Mouse (Mus musculus) liver, embryonic 16.5 days (tissue): ENCODE measurements around the gene Mafg. TPM values are rescaled to one million over a fixed set of nuclear protein-coding genes. Genes with fewer than 3 reads are reported as not detected.

Source experiments
- ATAC-seq: fragments of 200-750 bp; cut with Nextera tagmentation; 2 replicates; pipeline ENCODE4 v1.8.0; 2017; ENCODE audit warnings: low read depth, mild to moderate bottlenecking, moderate number of reproducible peaks, moderate library complexity
- H3K27ac ChIP-seq: fragments of 300-500 bp; sonication (generic); 2 replicates; pipeline ENCODE4 v1.5.1; 2014; ENCODE audit warnings: mild to moderate bottlenecking, low read length
- H3K27me3 ChIP-seq: fragments of 300-500 bp; sonication (generic); 2 replicates; pipeline ENCODE4 v1.6.1; 2014; ENCODE audit warnings: low read depth, low read length, mixed read lengths; ENCODE audit not compliant: control insufficient read depth, insufficient read depth
- H3K36me3 ChIP-seq: fragments of 300-500 bp; sonication (generic); 2 replicates; pipeline ENCODE4 v1.6.1; 2014; ENCODE audit warnings: mild to moderate bottlenecking; ENCODE audit not compliant: control insufficient read depth, insufficient read depth
- H3K4me1 ChIP-seq: fragments of 300-500 bp; sonication (generic); 2 replicates; pipeline ENCODE4 v1.6.1; 2014; ENCODE audit warnings: low read depth, low read length, mixed read lengths; ENCODE audit not compliant: control insufficient read depth
- H3K4me2 ChIP-seq: fragments of 300-500 bp; sonication (generic); 2 replicates; pipeline ENCODE4 v1.6.1; 2014; ENCODE audit warnings: low read depth, low read length, mixed read lengths
- H3K4me3 ChIP-seq: fragments of 300-500 bp; sonication (generic); 2 replicates; pipeline ENCODE4 v1.5.1; 2014; ENCODE audit warnings: low read depth, mild to moderate bottlenecking, low read length
- H3K9ac ChIP-seq: fragments of 300-500 bp; sonication (generic); 2 replicates; pipeline ENCODE4 v1.6.1; 2014; ENCODE audit warnings: low read depth, low read length
- H3K9me3 ChIP-seq: fragments of 300-500 bp; sonication (generic); replicated peaks from 2 replicates; pipeline ENCODE4 v1.6.1; 2016; ENCODE audit warnings: low read length; ENCODE audit not compliant: control insufficient read depth
- WGBS: fragments of 180-500 bp; shearing (Covaris S2); extraction: QIAGEN DNeasy Blood & Tissue Kit; methylation state at CpG from one replicate; pipeline ENCODE4 v1.1.7; 2014; ENCODE audit not compliant: insufficient replicate concordance; 5-methylcytosine and 5-hydroxymethylcytosine counted together
- polyA plus RNA-seq: library from polyadenylated mRNA; unstranded; fragments of >200 nt; fragmentation: Nextera tagmentation; extraction: Ambion mirVana; gene quantifications from 2 replicates; pipeline ENCODE4 v1.2.1, GENCODE M21; 2015

Gene Mafg
- polyA plus RNA-seq, 1 experiment from 2014 or later: 30.9 TPM

- no peaks in the 10 kb centered on the region for H3K9me3 ChIP-seq
- no peak for ATAC-seq
- no peak overlapping the region for H3K4me3 ChIP-seq
- peaks cover under 1% of the 10 kb centered on the region; the same call in 1 of the 2 replicates for H3K4me1 ChIP-seq
- H3K36me3 ChIP-seq: no peaks in the 10 kb centered on the region
- no peak overlapping the region for H3K9ac ChIP-seq
- 43% methylated on average over 3 of the region's 3 CpGs for WGBS
- H3K27ac ChIP-seq: no peak overlapping the region
- H3K27me3 ChIP-seq: peaks cover 30% of the 10 kb centered on the region
- H3K4me2 ChIP-seq: no peak overlapping the region
Observed at GRCm38 (mm10) chr11:120654741-120655140, 21.3 kb upstream of the Mafg start.

GRCm38 (mm10) chr11:120651872-120652271, 18.5 kb upstream of the Mafg start:
- peaks cover 11% of the 10 kb centered on the region for H3K27me3 ChIP-seq
- H3K9me3 ChIP-seq: no peaks in the 10 kb centered on the region
- H3K36me3 ChIP-seq: no peaks in the 10 kb centered on the region
- no peak overlapping the region for H3K4me3 ChIP-seq
- peaks cover 5% of the 10 kb centered on the region for H3K4me1 ChIP-seq
- no peak overlapping the region for H3K9ac ChIP-seq
- no peak overlapping the region for H3K27ac ChIP-seq
- H3K4me2 ChIP-seq: no peak overlapping the region
- WGBS: 61% methylated on average over 3 of the region's 3 CpGs
- no peak for ATAC-seq

GRCm38 (mm10) chr11:120648001-120648476, 14.6 kb upstream of the Mafg start, which contains the start of gene Myadml2:
Myadml2 (minus strand) TSS chr11:120648158.
- no peaks in the 10 kb centered on the region for H3K36me3 ChIP-seq
- H3K9ac ChIP-seq: 0 out of 2 replicates have a peak within 1 kb of the TSS, but pooled peaks have one; percentile 25
- WGBS: 7% methylated on average over 13 of the region's 13 CpGs
- peaks cover 5% of the 10 kb centered on the region for H3K27me3 ChIP-seq
- H3K4me3 ChIP-seq: peak within 1 kb of the TSS; percentile 32
- peaks cover 12% of the 10 kb centered on the region for H3K4me1 ChIP-seq
- H3K9me3 ChIP-seq: no peaks in the 10 kb centered on the region
- no peak for ATAC-seq
- H3K27ac ChIP-seq: no peak within 1 kb of the TSS
- H3K4me2 ChIP-seq: peak within 1 kb of the TSS; percentile 45

- peak overlapping the region; percentile 45; the same call in 1 of the 2 replicates for H3K4me2 ChIP-seq
- no peak overlapping the region for H3K4me3 ChIP-seq
- no peaks in the 10 kb centered on the region for H3K9me3 ChIP-seq
- H3K27me3 ChIP-seq: peaks cover 10% of the 10 kb centered on the region
- no peak overlapping the region for H3K27ac ChIP-seq
- WGBS: 74% methylated on average over 35 of the region's 35 CpGs
- H3K4me1 ChIP-seq: peaks cover 18% of the 10 kb centered on the region
- no peaks in the 10 kb centered on the region for H3K36me3 ChIP-seq
- ATAC-seq: no peak
- H3K9ac ChIP-seq: no peak overlapping the region
Observed at GRCm38 (mm10) chr11:120647047-120647830, 13.8 kb upstream of the Mafg start.

- WGBS: under 1% methylated on average over 15 of the region's 15 CpGs
- Histone ChIP-seq H3K9ac (peak within 1 kb of the TSS; percentile 67), H3K27me3 (peaks cover 7% of the 10 kb centered on the region), H3K27ac (no peak within 1 kb of the TSS), H3K4me2 (peak within 1 kb of the TSS; percentile 93), H3K36me3 (no peaks in the 10 kb centered on the region), H3K4me3 (peak within 1 kb of the TSS; percentile 61), H3K9me3 (no peaks in the 10 kb centered on the region), H3K4me1 (peaks cover 18% of the 10 kb centered on the region)
- peak; percentile 100 for ATAC-seq
Observed at GRCm38 (mm10) chr11:120643601-120643987, 10.2 kb upstream of the Mafg start, which contains the start of gene Pycr1. Pycr1 (minus strand) TSS chr11:120643769.

- Histone ChIP-seq H3K27ac (no peak overlapping the region), H3K4me2 (peak overlapping the region; percentile 93), H3K36me3 (no peaks in the 10 kb centered on the region), H3K4me3 (peak overlapping the region; percentile 61), H3K4me1 (peaks cover 16% of the 10 kb centered on the region), H3K9ac (peak overlapping the region; percentile 67), H3K9me3 (no peaks in the 10 kb centered on the region), H3K27me3 (peaks cover 5% of the 10 kb centered on the region)
- ATAC-seq: peak; percentile 22
- 1% methylated on average over 18 of the region's 18 CpGs for whole genome bisulfite sequencing
Observed at GRCm38 (mm10) chr11:120642939-120643600, 9.7 kb upstream of the Mafg start.

- Histone ChIP-seq H3K4me3 (no peak overlapping the region), H3K9ac (no peak overlapping the region), H3K4me1 (peaks cover 13% of the 10 kb centered on the region), H3K4me2 (no peak overlapping the region), H3K27me3 (peaks cover 5% of the 10 kb centered on the region), H3K27ac (no peak overlapping the region), H3K36me3 (no peaks in the 10 kb centered on the region), H3K9me3 (no peaks in the 10 kb centered on the region)
- WGBS: 62% methylated on average over 8 of the region's 8 CpGs
- ATAC-seq: no peak
Observed at GRCm38 (mm10) chr11:120641869-120642268, 8.5 kb upstream of the Mafg start.

GRCm38 (mm10) chr11:120641255-120641654, 7.9 kb upstream of the Mafg start:
- Histone ChIP-seq H3K9me3 (no peaks in the 10 kb centered on the region), H3K9ac (no peak overlapping the region), H3K36me3 (no peaks in the 10 kb centered on the region), H3K27me3 (peaks cover 5% of the 10 kb centered on the region), H3K4me2 (no peak overlapping the region), H3K4me3 (no peak overlapping the region), H3K27ac (no peak overlapping the region), H3K4me1 (peaks cover 13% of the 10 kb centered on the region)
- ATAC-seq: no peak
- WGBS: 58% methylated on average over 9 of the region's 9 CpGs

- H3K9me3 ChIP-seq: no peaks in the 10 kb centered on the region
- no peak for ATAC-seq
- no peak overlapping the region for H3K9ac ChIP-seq
- no peaks in the 10 kb centered on the region; the same call in 1 of the 2 replicates for H3K27me3 ChIP-seq
- no peak overlapping the region for H3K27ac ChIP-seq
- H3K4me3 ChIP-seq: no peak overlapping the region
- no peaks in the 10 kb centered on the region for H3K36me3 ChIP-seq
- 77% methylated on average over 5 of the region's 5 CpGs for WGBS
- no peak overlapping the region for H3K4me2 ChIP-seq
- peaks cover 34% of the 10 kb centered on the region for H3K4me1 ChIP-seq
Observed at GRCm38 (mm10) chr11:120634810-120635209, 1.4 kb upstream of the Mafg start.
